Mouse (Mus musculus): ENCODE results near the gene Palb2. TPM values are rescaled to one million over a fixed set of nuclear protein-coding genes. Genes with fewer than 3 reads are reported as not detected.

Gene Palb2
- total RNA-seq, 2 experiments from 2014 or later: 7.1 to 8.1 TPM

GRCm38 (mm10) chr7:122101014-122101746, 31.6 kb downstream of the Palb2 start:
- DNase-seq (ENCODE audit: low spot score in 2 of 2): peak in 1 of 2 experiments; percentile 52

GRCm38 (mm10) chr7:122099222-122099621, 33.6 kb downstream of the Palb2 start:
- DNase-seq (ENCODE audit: low spot score in 2 of 2): no peak

- no peak for DNase-seq (ENCODE audit: low spot score in 2 of 2)
Measured at GRCm38 (mm10) chr7:122098009-122098408, 34.8 kb downstream of the Palb2 start.

GRCm38 (mm10) chr7:122094564-122095330, 38.0 kb downstream of the Palb2 start:
- no peak for DNase-seq (ENCODE audit: low spot score in 2 of 2)

GRCm38 (mm10) chr7:122087195-122087982, 45.4 kb downstream of the Palb2 start:
- DNase-seq (ENCODE audit: low spot score in 2 of 2): no peak

- DNase-seq (ENCODE audit: low spot score in 2 of 2): no peak
Measured at GRCm38 (mm10) chr7:122081071-122081470, 51.7 kb downstream of the Palb2 start.

GRCm38 (mm10) chr7:122079798-122080554, 52.8 kb downstream of the Palb2 start:
- DNase-seq (ENCODE audit: low spot score in 2 of 2): no peak

GRCm38 (mm10) chr7:122074374-122074773, 58.4 kb downstream of the Palb2 start:
- no peak for DNase-seq (ENCODE audit: low spot score in 2 of 2)

GRCm38 (mm10) chr7:122067517-122068381, 65.0 kb downstream of the Palb2 start:
- no peak for DNase-seq (ENCODE audit: low spot score in 2 of 2)

- DNase-seq (ENCODE audit: low spot score in 2 of 2): peak; percentile 85 to 90
Measured at GRCm38 (mm10) chr7:122066945-122067516, 65.8 kb downstream of the Palb2 start, which contains the start of the genes Ubfd1 and Ears2. Gene Ubfd1 (plus strand): TSS chr7:122067175. Gene Ears2 (minus strand): TSS chr7:122067263.

- DNase-seq (ENCODE audit: low spot score in 2 of 2): no peak
Measured at GRCm38 (mm10) chr7:122066102-122066944, 66.5 kb downstream of the Palb2 start.

- DNase-seq (ENCODE audit: low spot score in 2 of 2): no peak
Measured at GRCm38 (mm10) chr7:122065656-122066055, 67.1 kb downstream of the Palb2 start.

Other genes starting within 250 kb of the Palb2 start
- gene Cog7, start 151.3 kb downstream of the Palb2 start, total RNA-seq (2021): 10 to 100 TPM; 31.1 to 32.6 TPM
- 10 to 100 TPM; 34.2 to 43.2 TPM for gene Gga2, start 111.8 kb downstream of the Palb2 start, total RNA-seq (2021)
- 10 to 100 TPM; 51.0 to 53.7 TPM for gene Ubfd1, start 65.8 kb downstream of the Palb2 start, total RNA-seq (2021)
- gene Ears2, start 65.7 kb downstream of the Palb2 start, total RNA-seq (2021): 10 to 100 TPM; 20.5 to 20.8 TPM
- gene Ndufab1, start 31.1 kb downstream of the Palb2 start, total RNA-seq (2021): 100 to 1,000 TPM; 367 to 408 TPM
- 10 to 100 TPM; 70.7 to 72.0 TPM for gene Dctn5, start 56 bp upstream of the Palb2 start, total RNA-seq (2021)
- 10 to 100 TPM; 25.3 to 27.3 TPM for gene Plk1, start 26.5 kb upstream of the Palb2 start, total RNA-seq (2021)
- gene Ern2, start 53.2 kb upstream of the Palb2 start, total RNA-seq (2021): under 1 TPM in 1 of 2 experiments, not detected in 1; 0.22 TPM
- 1 to 10 TPM; 2.5 to 4.9 TPM for gene Chp2, start 86.5 kb upstream of the Palb2 start, total RNA-seq (2021)
- gene Prkcb, start 155.8 kb upstream of the Palb2 start, total RNA-seq (2021): 10 to 100 TPM; 20.8 to 22.0 TPM

Data from adrenal gland, postnatal 4 days (tissue).